Mouse (Mus musculus) T-cell, adult 2 months (primary cell): Measurements from ENCODE around the gene Rfx3.

Source experiments
- DNase-seq: peaks from one replicate; pipeline ENCODE4 v3.0.0; 2022; ENCODE audit warnings: low spot score

The Rfx3 gene

GRCm38 (mm10) chr19:28010471-28011395, at the start of gene Rfx3:
TSS of gene Rfx3 (minus strand) at chr19:28011166.
- peak; percentile 85 for DNase-seq

- no peak for DNase-seq
Observed at GRCm38 (mm10) chr19:28052058-28052457, 41.1 kb upstream of the Rfx3 start.

GRCm38 (mm10) chr19:28051571-28051970, 40.6 kb upstream of the Rfx3 start:
- DNase-seq: no peak

- no peak for DNase-seq
Observed at GRCm38 (mm10) chr19:28049280-28049679, 38.3 kb upstream of the Rfx3 start.

- no peak for DNase-seq
Observed at GRCm38 (mm10) chr19:28046806-28047205, 35.8 kb upstream of the Rfx3 start.

GRCm38 (mm10) chr19:28044950-28045349, 34.0 kb upstream of the Rfx3 start:
- no peak for DNase-seq

- DNase-seq: no peak
Observed at GRCm38 (mm10) chr19:28011718-28012499, 943 bp upstream of the Rfx3 start.

GRCm38 (mm10) chr19:28011396-28011717, 391 bp upstream of the Rfx3 start:
- DNase-seq: peak; percentile 98

- DNase-seq: peak; percentile 88
Observed at GRCm38 (mm10) chr19:28009587-28010281, 1.2 kb downstream of the Rfx3 start.

- DNase-seq: no peak
Observed at GRCm38 (mm10) chr19:28004190-28004589, 6.8 kb downstream of the Rfx3 start.

GRCm38 (mm10) chr19:28003474-28003873, 7.5 kb downstream of the Rfx3 start:
- DNase-seq: no peak

GRCm38 (mm10) chr19:28002708-28003107, 8.3 kb downstream of the Rfx3 start:
- no peak for DNase-seq

GRCm38 (mm10) chr19:27992800-27993199, 18.2 kb downstream of the Rfx3 start:
- DNase-seq: no peak

GRCm38 (mm10) chr19:27988746-27989145, 22.2 kb downstream of the Rfx3 start:
- no peak for DNase-seq

- peak; percentile 47 for DNase-seq
Observed at GRCm38 (mm10) chr19:27967590-27967989, 43.4 kb downstream of the Rfx3 start.

GRCm38 (mm10) chr19:27961271-27961670, 49.7 kb downstream of the Rfx3 start:
- no peak for DNase-seq

- DNase-seq: no peak
Observed at GRCm38 (mm10) chr19:27935453-27935852, 75.5 kb downstream of the Rfx3 start.

- DNase-seq: no peak
Observed at GRCm38 (mm10) chr19:27931136-27931535, 79.8 kb downstream of the Rfx3 start.

- peak; percentile 33 for DNase-seq
Observed at GRCm38 (mm10) chr19:27926378-27926777, 84.6 kb downstream of the Rfx3 start.

GRCm38 (mm10) chr19:27919040-27919439, 91.9 kb downstream of the Rfx3 start:
- DNase-seq: peak; percentile 3

GRCm38 (mm10) chr19:27916446-27916845, 94.5 kb downstream of the Rfx3 start:
- DNase-seq: no peak

- no peak for DNase-seq
Observed at GRCm38 (mm10) chr19:27906976-27907375, 104.0 kb downstream of the Rfx3 start.
